Mouse (Mus musculus): ENCODE measurements around the gene Stam.
"Not testable (repeated sequence)": the region's sequence is repeated elsewhere in the genome, so short reads cannot be mapped to it uniquely, and the experiment has no call there.

Gene Stam

DNA sequence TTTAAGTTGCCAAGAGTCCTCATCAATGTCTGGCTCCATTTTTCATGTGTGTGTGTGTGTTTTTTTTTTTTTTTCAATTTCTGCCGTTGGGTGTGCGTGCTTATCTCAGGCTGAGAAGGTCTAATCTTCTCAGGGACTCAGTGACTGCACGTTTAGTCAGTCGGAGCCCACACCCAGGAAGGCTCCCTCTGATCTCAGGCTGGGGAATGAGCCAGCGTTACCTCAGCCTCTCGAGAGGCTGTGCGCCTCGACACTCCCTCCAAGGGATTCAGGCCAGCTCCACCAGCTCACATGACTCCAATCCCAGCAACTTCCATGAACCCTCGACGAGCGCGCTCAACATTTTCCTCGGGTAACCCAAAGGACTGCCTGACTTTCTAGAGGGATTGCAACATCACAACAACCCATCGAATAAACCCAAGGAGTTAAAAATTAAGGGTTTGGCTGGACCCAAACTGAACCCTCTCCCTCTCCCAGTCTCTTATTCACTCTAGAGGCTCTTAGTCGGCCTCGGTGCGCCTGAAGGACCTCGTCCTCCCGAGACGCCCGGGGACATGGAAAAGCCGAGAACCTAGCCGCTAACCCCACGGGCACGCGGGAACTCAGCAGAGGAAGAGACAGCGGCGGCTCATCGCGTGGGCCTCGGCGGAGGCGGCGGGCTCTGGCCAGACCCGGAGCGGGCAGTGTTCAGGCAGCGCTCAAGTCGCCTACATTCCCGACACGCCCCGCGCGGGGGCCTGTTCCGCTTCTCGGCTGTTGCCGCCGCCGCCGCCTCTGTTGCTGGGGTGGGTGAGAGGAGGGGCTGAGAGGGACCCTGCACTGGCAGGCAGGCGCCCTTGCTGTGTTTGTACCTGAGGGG is at the start of gene Stam:
Gene Stam (plus strand): TSS at position 737 of the 859 bp plus-strand sequence.
- peak; percentile 66 for DNase-seq (ENCODE audit: extremely low spot score, low read depth, low spot score)

DNA sequence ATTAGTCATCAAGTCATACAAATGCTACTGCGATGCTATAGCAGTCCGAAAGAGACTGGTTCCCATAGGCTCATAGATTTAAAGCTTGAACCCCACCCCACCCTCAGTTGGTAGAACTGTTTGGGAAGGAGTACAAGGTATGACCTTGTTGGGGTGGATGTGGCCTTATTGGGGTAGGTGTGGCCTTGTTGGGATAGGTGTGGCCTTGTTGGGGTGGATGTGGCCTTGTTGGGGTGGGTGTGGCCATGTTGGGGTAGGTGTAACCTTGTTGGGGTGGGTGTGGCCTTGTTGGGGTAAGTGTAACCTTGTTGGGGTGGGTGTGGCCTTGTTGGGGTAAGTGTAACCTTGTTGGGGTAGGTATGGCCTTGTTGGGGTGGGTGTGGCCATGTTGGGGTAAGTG is 32.6 kb upstream of the Stam start:
- DNase-seq (ENCODE audit: extremely low spot score, low read depth, low spot score): no peak

GRCm38 (mm10) chr2:14043011-14043410 is 30.9 kb upstream of the Stam start:
- no peak for DNase-seq (ENCODE audit: extremely low spot score, low read depth, low spot score)

GRCm38 (mm10) chr2:14043577-14044170 is 30.2 kb upstream of the Stam start:
- DNase-seq (ENCODE audit: extremely low spot score, low read depth, low spot score): no peak

DNA sequence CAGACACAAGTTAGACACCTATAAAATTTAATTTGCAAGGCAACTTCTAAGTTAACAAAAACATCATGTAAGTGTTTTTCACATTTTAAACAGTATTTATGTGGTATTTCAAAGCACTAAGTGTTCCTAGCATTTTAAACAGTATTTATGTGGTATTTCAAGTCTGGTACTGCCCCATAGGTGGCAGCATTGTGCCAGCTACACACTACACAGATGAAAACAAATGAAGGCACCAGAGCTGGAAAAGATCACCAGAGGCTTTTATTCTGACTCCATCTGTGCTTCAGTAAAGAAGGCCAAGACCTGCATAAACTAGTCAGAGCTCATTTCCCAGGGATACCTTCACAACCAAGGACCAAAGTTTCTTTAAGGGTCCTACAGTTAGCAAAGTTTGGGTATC is 25.5 kb upstream of the Stam start:
- DNase-seq (ENCODE audit: extremely low spot score, low read depth, low spot score): peak; percentile 57

GRCm38 (mm10) chr2:14048808-14049207 is 25.1 kb upstream of the Stam start:
- no peak for DNase-seq (ENCODE audit: extremely low spot score, low read depth, low spot score)

GRCm38 (mm10) chr2:14053618-14054017 is 20.3 kb upstream of the Stam start:
- no peak for DNase-seq (ENCODE audit: extremely low spot score, low read depth, low spot score)

DNA sequence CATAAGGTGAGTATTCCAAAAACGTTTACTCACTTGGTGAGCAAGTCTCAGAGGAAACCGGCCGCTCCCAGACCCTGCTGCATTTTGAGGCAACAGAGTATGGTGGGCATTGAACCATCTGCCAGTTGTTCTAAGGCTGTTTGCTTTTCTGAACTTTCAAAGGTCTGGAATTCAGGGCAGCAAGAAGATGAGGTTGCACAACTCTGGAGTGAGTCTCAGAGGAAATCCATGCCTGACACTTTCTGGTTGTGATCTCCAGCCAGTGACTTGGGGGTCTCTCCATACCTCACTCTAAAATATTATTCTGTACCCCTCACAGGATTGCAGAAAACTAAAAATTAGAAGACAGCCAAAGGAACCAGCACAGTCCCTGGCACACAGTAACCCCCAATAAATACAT is 19.7 kb upstream of the Stam start:
- DNase-seq (ENCODE audit: extremely low spot score, low read depth, low spot score): no peak

- peak; percentile 30 for DNase-seq (ENCODE audit: extremely low spot score, low read depth, low spot score)
Observed at GRCm38 (mm10) chr2:14054716-14055115, 19.2 kb upstream of the Stam start.

DNA sequence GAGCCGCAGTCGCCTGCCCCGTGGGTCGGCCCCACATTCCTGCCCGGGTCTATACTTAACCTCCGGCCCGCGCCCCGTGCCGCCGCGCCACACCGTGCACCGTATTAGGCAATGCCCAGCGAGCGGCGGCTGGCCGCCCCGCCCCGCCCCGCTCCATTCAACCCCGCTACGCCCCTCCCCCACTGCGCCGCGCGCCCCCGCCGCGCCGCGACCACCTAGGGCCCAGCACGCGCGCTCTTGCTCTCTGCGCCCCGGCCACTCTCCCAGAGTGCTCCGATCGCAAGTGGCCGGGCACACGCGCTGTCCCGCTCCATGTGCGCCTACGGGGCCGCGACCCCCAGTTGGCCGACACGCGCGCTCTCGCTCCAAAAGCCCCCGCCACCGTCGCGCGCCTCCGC is 18.7 kb upstream of the Stam start:
- no peak for DNase-seq (ENCODE audit: extremely low spot score, low read depth, low spot score)

GRCm38 (mm10) chr2:14055566-14056331 is 18.1 kb upstream of the Stam start, which contains the start of gene Hacd1:
Gene Hacd1, minus strand, starts transcription at chr2:14056135.
- no peak for DNase-seq (ENCODE audit: extremely low spot score, low read depth, low spot score)

GRCm38 (mm10) chr2:14065704-14066650 is 7.9 kb upstream of the Stam start:
- no peak for DNase-seq (ENCODE audit: extremely low spot score, low read depth, low spot score)

DNA sequence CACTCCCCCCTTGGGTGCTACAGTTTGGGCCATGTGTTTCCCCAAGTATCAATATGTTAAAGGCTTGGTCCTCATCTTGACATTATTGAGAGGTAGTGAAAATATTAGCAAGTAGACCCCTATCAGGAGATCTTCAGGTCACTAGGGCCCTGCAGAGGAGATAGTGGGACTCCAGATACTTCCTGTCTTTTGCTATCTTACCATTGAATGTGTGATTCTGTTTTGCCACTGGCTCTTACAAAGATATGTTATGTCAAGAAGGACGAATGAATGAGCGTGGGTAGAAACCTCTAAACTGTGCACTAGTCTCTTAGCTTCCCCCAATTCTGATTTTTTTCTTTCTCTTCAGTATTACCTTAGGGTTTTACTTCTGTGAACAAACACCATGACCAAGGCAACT is 4.9 kb upstream of the Stam start:
- DNase-seq (ENCODE audit: extremely low spot score, low read depth, low spot score): no peak

- no peak for DNase-seq (ENCODE audit: extremely low spot score, low read depth, low spot score)
Observed at GRCm38 (mm10) chr2:14070466-14070865, 3.4 kb upstream of the Stam start.

DNA sequence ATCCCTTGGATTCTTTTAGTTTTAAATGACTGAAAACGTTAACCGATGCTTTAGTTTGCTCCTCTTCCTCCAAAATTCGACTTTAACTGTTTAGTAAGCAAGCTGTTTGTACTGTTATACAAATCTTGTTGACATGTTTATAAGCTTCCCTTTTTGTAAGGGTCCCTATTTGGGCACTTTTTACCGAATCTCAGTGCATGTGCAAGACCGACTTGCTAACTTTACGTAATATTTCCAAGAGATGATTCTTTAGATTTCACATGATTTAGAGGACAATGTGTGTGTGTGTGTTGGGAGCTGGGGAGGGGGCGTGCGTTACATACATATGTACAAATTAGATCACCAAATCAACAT is 913 bp upstream of the Stam start:
- no peak for DNase-seq (ENCODE audit: extremely low spot score, low read depth, low spot score)

GRCm38 (mm10) chr2:14074221-14074901 is 463 bp downstream of the Stam start:
- DNase-seq (ENCODE audit: extremely low spot score, low read depth, low spot score): no peak

- DNase-seq (ENCODE audit: extremely low spot score, low read depth, low spot score): not testable (repeated sequence)
Observed at GRCm38 (mm10) chr2:14078527-14078926, 4.6 kb downstream of the Stam start.

DNA sequence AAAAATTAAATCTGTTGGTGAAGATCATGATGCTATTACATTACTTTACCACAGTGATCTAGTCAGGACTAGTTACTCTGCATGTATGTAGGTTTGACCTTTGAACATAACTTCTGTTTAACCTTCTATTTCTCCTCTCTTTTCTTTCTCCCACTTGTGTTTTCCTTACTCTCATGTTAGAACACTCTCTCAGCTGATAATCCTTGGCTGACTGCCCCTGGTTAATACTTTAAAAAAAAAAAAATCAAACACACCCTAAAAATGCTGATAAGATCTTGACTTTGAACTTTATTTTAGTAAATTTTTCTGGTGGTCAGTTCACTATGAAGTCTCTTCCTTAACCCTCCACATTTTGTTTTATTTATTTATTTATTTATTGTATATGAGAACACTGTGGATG is 26.6 kb downstream of the Stam start:
- DNase-seq (ENCODE audit: extremely low spot score, low read depth, low spot score): no peak

DNA sequence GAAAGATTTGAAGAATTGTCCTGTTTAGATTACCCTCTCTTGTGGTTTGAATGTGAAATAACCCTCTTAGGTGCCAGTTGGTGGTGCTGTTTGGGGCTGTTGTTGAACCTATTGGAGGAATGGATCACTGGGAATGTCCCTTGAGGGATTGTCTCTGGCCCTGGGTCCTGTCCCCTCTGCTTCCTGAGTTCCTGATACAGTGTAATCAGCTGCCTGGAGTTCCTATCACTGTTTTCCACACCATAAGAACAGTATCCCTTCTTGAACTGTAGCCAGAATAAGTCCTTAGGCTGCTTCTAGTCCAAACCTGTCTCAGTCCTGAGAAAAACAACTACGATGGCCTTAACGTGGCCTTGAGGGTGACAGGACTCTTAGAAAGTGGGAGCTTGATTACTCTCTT is 28.7 kb downstream of the Stam start:
- DNase-seq (ENCODE audit: extremely low spot score, low read depth, low spot score): no peak

- DNase-seq (ENCODE audit: extremely low spot score, low read depth, low spot score): no peak
Observed at GRCm38 (mm10) chr2:14103924-14104323, 30.0 kb downstream of the Stam start.

Data from hindlimb bud, embryonic 11.5 days (tissue).